Mouse (Mus musculus) liver, embryonic 14.5 days (tissue): ENCODE results near the gene 1810037I17Rik.

Experiments
- CTCF ChIP-seq: IDR thresholded peaks from 2 replicates; pipeline ENCODE4 v1.5.1; 2016; ENCODE audit warnings: antibody characterized with exemption, low read depth, control low read depth
- EP300 ChIP-seq: IDR thresholded peaks from 2 replicates; pipeline ENCODE4 v1.6.1; 2016; ENCODE audit warnings: antibody characterized with exemption, low read depth

- TF ChIP-seq CTCF (no peak), EP300 (no peak)
These were observed 36.3 kb upstream of the 1810037I17Rik start for GRCm38 (mm10) chr3:122887505-122888301.
